Mouse (Mus musculus): ENCODE data around the gene Elp4. TPM values are rescaled to one million over a fixed set of nuclear protein-coding genes. Genes with fewer than 3 reads are reported as not detected.

Gene Elp4
- polyA plus RNA-seq (2014; fragmentation: Nextera tagmentation; extraction: Ambion mirVana): 32.4 and 32.7 TPM in 2 replicates

GRCm38 (mm10) chr2:105903896-105904756 lies at the start of gene Elp4, which contains the start of gene Immp1l:
Gene Elp4, minus strand, starts transcription at chr2:105904564.
Gene Immp1l, plus strand, starts transcription at chr2:105904638.
- WGBS: under 1% methylated on average over 39 of the region's 39 CpGs
- Histone ChIP-seq H3K4me1 (replicated peaks; ENCODE audit: control insufficient read depth, insufficient read depth, low read length) (0 out of 2 replicates have a peak, but pooled peaks cover 8% of the 10 kb centered on the region), H3K9me3 (ENCODE audit: control insufficient read depth, low read length) (no peaks in the 10 kb centered on the region), H3K27me3 (replicated peaks; ENCODE audit: control insufficient read depth, insufficient read depth, low read length) (no peaks in the 10 kb centered on the region), H3K4me2 (ENCODE audit: low read length) (peak within 1 kb of the TSS; percentile 80), H3K27ac (ENCODE audit: low read depth) (0 out of 2 replicates have a peak within 1 kb of the TSS, but pooled peaks have one; percentile 16), H3K4me3 (ENCODE audit: low read depth, low read length) (peak within 1 kb of the TSS; percentile 82), H3K9ac (ENCODE audit: low read length) (peak within 1 kb of the TSS; percentile 76), H3K36me3 (ENCODE audit: control insufficient read depth, insufficient read depth, low read length) (no peaks in the 10 kb centered on the region)
- DNase-seq (ENCODE audit: low spot score): peak; percentile 97
- peak; percentile 100 for ATAC-seq (replicated peaks; ENCODE audit: low FRiP score, low TSS enrichment, low read depth)

DNA sequence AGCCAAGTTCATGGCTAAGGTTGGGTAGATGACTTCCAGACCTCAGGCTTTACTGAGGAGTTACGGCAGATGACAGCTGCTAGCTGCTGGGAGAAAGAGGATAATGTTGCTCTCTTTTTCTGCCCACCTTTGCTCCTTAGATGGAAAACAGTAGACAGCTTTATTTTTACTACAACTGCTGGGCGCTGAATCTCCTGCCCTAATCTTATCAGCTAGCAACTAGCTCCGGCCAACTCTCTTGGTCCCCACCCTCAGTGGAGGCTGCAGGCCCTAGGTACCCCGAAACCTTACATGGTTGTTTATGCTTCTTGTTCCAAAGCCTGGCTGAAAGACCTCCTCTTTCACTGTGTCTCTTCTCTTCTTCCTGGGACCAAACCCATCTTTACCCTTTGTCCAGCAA lies 49.5 kb upstream of the Elp4 start:
- no peak for ATAC-seq (replicated peaks; ENCODE audit: low FRiP score, low TSS enrichment, low read depth)

GRCm38 (mm10) chr2:105951350-105951940 lies 47.1 kb upstream of the Elp4 start:
- no peaks in the 10 kb centered on the region for H3K9me3 ChIP-seq (ENCODE audit: control insufficient read depth, low read length)
- no peak overlapping the region for H3K9ac ChIP-seq (ENCODE audit: low read length)
- DNase-seq (ENCODE audit: low spot score): no peak
- no peak overlapping the region for H3K4me3 ChIP-seq (ENCODE audit: low read depth, low read length)
- H3K27me3 ChIP-seq (replicated peaks; ENCODE audit: control insufficient read depth, insufficient read depth, low read length): no peaks in the 10 kb centered on the region
- no peak overlapping the region for H3K4me2 ChIP-seq (ENCODE audit: low read length)
- H3K36me3 ChIP-seq (ENCODE audit: control insufficient read depth, insufficient read depth, low read length): no peaks in the 10 kb centered on the region
- H3K27ac ChIP-seq (ENCODE audit: low read depth): no peak overlapping the region
- 77% methylated on average over 1 of the region's 1 CpGs for WGBS
- ATAC-seq (replicated peaks; ENCODE audit: low FRiP score, low TSS enrichment, low read depth): no peak
- H3K4me1 ChIP-seq (replicated peaks; ENCODE audit: control insufficient read depth, insufficient read depth, low read length): no peaks in the 10 kb centered on the region

More for the DNA sequence above, 49.5 kb upstream of the Elp4 start:
- Histone ChIP-seq H3K36me3 (ENCODE audit: control insufficient read depth, insufficient read depth, low read length) (0 out of 2 replicates have a peak, but pooled peaks cover 3% of the 10 kb centered on the region), H3K27me3 (replicated peaks; ENCODE audit: control insufficient read depth, insufficient read depth, low read length) (no peaks in the 10 kb centered on the region), H3K4me2 (ENCODE audit: low read length) (no peak overlapping the region), H3K27ac (ENCODE audit: low read depth) (no peak overlapping the region), H3K4me3 (ENCODE audit: low read depth, low read length) (no peak overlapping the region), H3K9ac (ENCODE audit: low read length) (no peak overlapping the region), H3K9me3 (ENCODE audit: control insufficient read depth, low read length) (no peaks in the 10 kb centered on the region), H3K4me1 (replicated peaks; ENCODE audit: control insufficient read depth, insufficient read depth, low read length) (no peaks in the 10 kb centered on the region)
- WGBS: 80% methylated on average over 4 of the region's 4 CpGs
- no peak for DNase-seq (ENCODE audit: low spot score)

DNA sequence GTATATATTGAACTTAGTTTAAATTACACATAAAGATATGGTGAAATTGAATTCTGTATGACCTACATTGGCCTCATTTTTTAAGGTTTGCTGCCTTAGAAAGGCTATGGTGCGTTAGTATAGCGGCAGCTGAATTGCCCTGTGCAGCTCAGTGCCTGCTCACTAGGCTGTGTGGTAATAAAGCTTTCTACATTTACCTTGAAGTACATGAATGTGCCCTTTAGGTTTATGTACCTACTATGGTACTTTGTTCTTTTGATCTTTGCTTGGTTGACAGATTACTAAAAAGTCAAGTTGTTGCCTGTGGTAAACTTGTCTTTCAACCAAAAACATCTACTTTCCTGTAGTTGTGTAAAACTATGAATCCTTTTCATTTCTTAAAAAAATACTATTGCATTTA lies 45.8 kb upstream of the Elp4 start:
- ATAC-seq (replicated peaks; ENCODE audit: low FRiP score, low TSS enrichment, low read depth) (no peak), DNase-seq (ENCODE audit: low spot score) (no peak)
- Histone ChIP-seq H3K36me3 (ENCODE audit: control insufficient read depth, insufficient read depth, low read length) (no peaks in the 10 kb centered on the region), H3K4me2 (ENCODE audit: low read length) (no peak overlapping the region), H3K9me3 (ENCODE audit: control insufficient read depth, low read length) (no peaks in the 10 kb centered on the region), H3K27me3 (replicated peaks; ENCODE audit: control insufficient read depth, insufficient read depth, low read length) (no peaks in the 10 kb centered on the region), H3K27ac (ENCODE audit: low read depth) (no peak overlapping the region), H3K4me1 (replicated peaks; ENCODE audit: control insufficient read depth, insufficient read depth, low read length) (no peaks in the 10 kb centered on the region), H3K9ac (ENCODE audit: low read length) (no peak overlapping the region), H3K4me3 (ENCODE audit: low read depth, low read length) (no peak overlapping the region)
- 99% methylated on average over 2 of the region's 2 CpGs for WGBS

- Histone ChIP-seq H3K9ac (ENCODE audit: low read length) (no peak overlapping the region), H3K27ac (ENCODE audit: low read depth) (no peak overlapping the region), H3K4me3 (ENCODE audit: low read depth, low read length) (no peak overlapping the region), H3K4me2 (ENCODE audit: low read length) (no peak overlapping the region), H3K9me3 (ENCODE audit: control insufficient read depth, low read length) (no peaks in the 10 kb centered on the region), H3K36me3 (ENCODE audit: control insufficient read depth, insufficient read depth, low read length) (no peaks in the 10 kb centered on the region), H3K4me1 (replicated peaks; ENCODE audit: control insufficient read depth, insufficient read depth, low read length) (no peaks in the 10 kb centered on the region), H3K27me3 (replicated peaks; ENCODE audit: control insufficient read depth, insufficient read depth, low read length) (no peaks in the 10 kb centered on the region)
- ATAC-seq (replicated peaks; ENCODE audit: low FRiP score, low TSS enrichment, low read depth) (no peak), DNase-seq (ENCODE audit: low spot score) (no peak)
- WGBS: 79% methylated on average over 5 of the region's 5 CpGs
Measured at GRCm38 (mm10) chr2:105917623-105918346, 13.4 kb upstream of the Elp4 start.

GRCm38 (mm10) chr2:105916671-105917070 lies 12.3 kb upstream of the Elp4 start:
- no peak overlapping the region for H3K9ac ChIP-seq (ENCODE audit: low read length)
- DNase-seq (ENCODE audit: low spot score) (no peak), ATAC-seq (replicated peaks; ENCODE audit: low FRiP score, low TSS enrichment, low read depth) (no peak)
- H3K9me3 ChIP-seq (ENCODE audit: control insufficient read depth, low read length): no peaks in the 10 kb centered on the region
- WGBS: 95% methylated on average over 1 of the region's 1 CpGs
- H3K27ac ChIP-seq (ENCODE audit: low read depth): no peak overlapping the region
- H3K36me3 ChIP-seq (ENCODE audit: control insufficient read depth, insufficient read depth, low read length): no peaks in the 10 kb centered on the region
- no peaks in the 10 kb centered on the region for H3K27me3 ChIP-seq (replicated peaks; ENCODE audit: control insufficient read depth, insufficient read depth, low read length)
- H3K4me3 ChIP-seq (ENCODE audit: low read depth, low read length): no peak overlapping the region
- no peaks in the 10 kb centered on the region for H3K4me1 ChIP-seq (replicated peaks; ENCODE audit: control insufficient read depth, insufficient read depth, low read length)
- H3K4me2 ChIP-seq (ENCODE audit: low read length): no peak overlapping the region

GRCm38 (mm10) chr2:105913655-105914366 lies 9.4 kb upstream of the Elp4 start:
- ATAC-seq (replicated peaks; ENCODE audit: low FRiP score, low TSS enrichment, low read depth): no peak
- no peak overlapping the region for H3K4me2 ChIP-seq (ENCODE audit: low read length)
- no peak overlapping the region for H3K4me3 ChIP-seq (ENCODE audit: low read depth, low read length)
- no peaks in the 10 kb centered on the region for H3K4me1 ChIP-seq (replicated peaks; ENCODE audit: control insufficient read depth, insufficient read depth, low read length)
- H3K9ac ChIP-seq (ENCODE audit: low read length): no peak overlapping the region
- H3K27ac ChIP-seq (ENCODE audit: low read depth): no peak overlapping the region
- 86% methylated on average over 6 of the region's 6 CpGs for WGBS
- DNase-seq (ENCODE audit: low spot score): no peak
- H3K27me3 ChIP-seq (replicated peaks; ENCODE audit: control insufficient read depth, insufficient read depth, low read length): no peaks in the 10 kb centered on the region
- H3K9me3 ChIP-seq (ENCODE audit: control insufficient read depth, low read length): no peaks in the 10 kb centered on the region
- H3K36me3 ChIP-seq (ENCODE audit: control insufficient read depth, insufficient read depth, low read length): peaks cover 4% of the 10 kb centered on the region; the same call in 1 of the 2 replicates

DNA sequence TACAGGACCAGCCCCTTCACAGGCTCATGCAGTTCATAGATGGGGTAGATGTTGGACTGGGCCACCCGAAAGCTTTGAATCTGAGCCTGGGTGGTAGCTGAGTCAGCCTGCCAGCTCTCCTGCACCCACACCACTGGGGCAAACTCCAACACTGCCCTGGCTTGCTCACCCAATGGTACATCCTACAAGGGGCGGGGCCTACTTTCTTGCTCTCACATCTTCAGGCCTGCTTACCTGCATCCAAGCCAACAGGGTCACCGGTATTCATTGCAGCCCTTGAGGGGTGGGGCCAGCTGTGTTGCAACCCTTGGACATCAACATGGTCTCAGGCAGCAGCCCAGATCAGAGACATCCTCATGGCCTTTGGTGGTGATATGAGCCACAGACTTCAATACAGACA lies 6.2 kb upstream of the Elp4 start:
- whole genome bisulfite sequencing: 89% methylated on average over 3 of the region's 3 CpGs
- H3K27ac ChIP-seq (ENCODE audit: low read depth): no peak overlapping the region
- H3K9ac ChIP-seq (ENCODE audit: low read length): no peak overlapping the region
- no peaks in the 10 kb centered on the region for H3K9me3 ChIP-seq (ENCODE audit: control insufficient read depth, low read length)
- ATAC-seq (replicated peaks; ENCODE audit: low FRiP score, low TSS enrichment, low read depth): no peak
- H3K4me3 ChIP-seq (ENCODE audit: low read depth, low read length): no peak overlapping the region
- H3K27me3 ChIP-seq (replicated peaks; ENCODE audit: control insufficient read depth, insufficient read depth, low read length): no peaks in the 10 kb centered on the region
- no peak overlapping the region for H3K4me2 ChIP-seq (ENCODE audit: low read length)
- peaks cover 4% of the 10 kb centered on the region; the same call in 1 of the 2 replicates for H3K36me3 ChIP-seq (ENCODE audit: control insufficient read depth, insufficient read depth, low read length)
- 0 out of 2 replicates have a peak, but pooled peaks cover 1% of the 10 kb centered on the region for H3K4me1 ChIP-seq (replicated peaks; ENCODE audit: control insufficient read depth, insufficient read depth, low read length)
- no peak for DNase-seq (ENCODE audit: low spot score)
